Mouse (Mus musculus) heart, adult 8-10 months (tissue): ENCODE data around the gene Igf1r. TPM values are rescaled to one million over a fixed set of nuclear protein-coding genes. Genes with fewer than 3 reads are reported as not detected.

Source experiments
- DNase-seq: peaks from one replicate; pipeline ENCODE4 v3.0.0; 2022; ENCODE audit warnings: low spot score
- total RNA-seq, 4 experiments: library from RNA; stranded (reverse); gene quantifications; 2 replicates each; pipeline ENCODE4 v1.2.4; 2022

The Igf1r gene
- total RNA-seq, 4 experiments from 2014 or later: 10.3 to 17.3 (median 14.4) TPM

DNA sequence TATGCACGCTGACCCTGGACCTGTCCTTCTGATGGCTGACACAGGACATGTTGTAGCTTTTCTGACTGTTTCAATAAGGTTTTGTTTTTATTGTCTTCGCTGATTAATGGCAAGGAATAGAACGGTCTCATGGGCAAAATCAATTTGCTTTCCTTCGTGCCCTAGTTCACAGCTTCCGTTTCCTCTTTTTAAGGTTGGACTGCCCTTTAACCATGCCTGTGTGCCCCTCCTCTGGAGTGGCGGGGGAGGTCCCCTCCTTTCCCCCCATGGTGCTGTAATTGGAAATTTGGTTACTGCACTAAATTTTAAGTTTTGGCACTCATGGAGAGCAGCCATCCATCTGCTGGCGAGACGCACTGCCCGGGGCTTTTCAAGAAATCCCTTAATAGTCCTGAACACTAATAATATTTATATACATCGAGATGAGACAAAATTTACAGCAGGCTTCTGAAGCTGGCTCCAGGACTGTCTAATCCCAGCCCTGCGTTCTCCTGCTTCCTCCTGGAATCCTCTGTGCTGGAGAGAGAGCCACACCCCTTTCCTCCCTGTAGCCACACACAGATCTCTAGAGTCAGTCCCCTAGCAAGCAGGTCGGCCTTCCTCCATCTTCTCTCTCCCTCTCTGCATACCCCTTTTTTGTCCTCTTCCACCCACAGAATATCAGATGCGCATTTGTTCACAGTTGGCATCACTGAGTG is 207.6 kb downstream of the Igf1r start:
- DNase-seq: no peak

DNA sequence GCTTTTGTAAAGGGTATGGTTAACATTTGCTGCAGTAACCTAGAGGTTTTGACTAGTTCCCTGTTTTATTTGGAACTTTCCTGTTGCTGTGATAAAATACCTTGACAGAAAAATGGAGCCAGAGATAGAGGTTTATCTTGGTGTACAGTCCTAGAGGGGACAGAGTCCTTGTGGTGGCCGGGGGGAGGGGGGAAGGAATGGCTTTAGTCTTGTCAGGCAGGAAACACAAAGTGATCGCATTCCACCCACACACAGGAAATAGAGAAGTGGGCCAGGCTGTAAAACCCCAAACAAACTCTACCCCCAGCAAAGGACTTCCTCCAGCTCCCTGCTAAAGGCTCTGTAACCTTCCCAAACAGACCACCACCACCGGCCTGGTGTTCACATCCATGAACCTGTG is 211.4 kb downstream of the Igf1r start:
- no peak for DNase-seq

DNA sequence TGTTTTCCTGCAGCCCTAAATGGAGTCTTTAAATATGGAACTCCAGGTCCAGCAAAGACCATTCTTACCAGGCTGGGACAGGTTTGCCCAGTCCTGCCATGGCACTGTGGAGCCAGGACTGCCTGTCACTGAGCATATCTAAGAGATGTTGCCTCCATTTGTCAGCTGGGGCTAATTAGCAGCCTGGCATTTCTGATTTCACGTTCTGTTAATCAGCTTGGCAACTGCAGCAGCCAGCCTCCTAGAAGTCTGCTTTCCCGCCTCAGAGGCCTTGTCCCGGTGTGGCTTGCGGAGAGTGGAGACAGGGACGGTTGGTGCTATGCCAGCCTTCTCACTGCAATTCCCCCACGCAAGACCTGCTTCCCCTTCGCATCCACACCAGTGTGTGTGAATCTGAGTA is 220.1 kb downstream of the Igf1r start:
- no peak for DNase-seq

DNA sequence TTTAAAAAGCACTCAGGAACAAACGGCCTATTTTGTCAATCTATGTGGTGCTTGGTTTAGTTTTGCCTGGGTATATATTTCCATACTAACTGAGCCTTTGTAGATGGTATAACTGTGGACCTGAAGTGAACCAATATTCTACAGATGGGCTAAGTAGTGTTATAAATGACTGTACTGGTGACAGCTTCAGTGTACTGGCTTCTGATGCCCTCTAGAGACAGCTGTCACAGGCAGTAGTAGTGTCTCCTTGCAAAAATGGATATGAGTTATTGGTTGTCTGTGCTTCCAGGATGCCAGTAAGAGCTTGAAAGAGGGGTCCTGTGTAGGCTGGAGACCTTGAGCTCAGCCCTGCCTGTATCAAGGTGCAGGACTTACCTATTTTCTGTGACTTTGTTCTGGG is 227.0 kb downstream of the Igf1r start:
- DNase-seq: no peak

DNA sequence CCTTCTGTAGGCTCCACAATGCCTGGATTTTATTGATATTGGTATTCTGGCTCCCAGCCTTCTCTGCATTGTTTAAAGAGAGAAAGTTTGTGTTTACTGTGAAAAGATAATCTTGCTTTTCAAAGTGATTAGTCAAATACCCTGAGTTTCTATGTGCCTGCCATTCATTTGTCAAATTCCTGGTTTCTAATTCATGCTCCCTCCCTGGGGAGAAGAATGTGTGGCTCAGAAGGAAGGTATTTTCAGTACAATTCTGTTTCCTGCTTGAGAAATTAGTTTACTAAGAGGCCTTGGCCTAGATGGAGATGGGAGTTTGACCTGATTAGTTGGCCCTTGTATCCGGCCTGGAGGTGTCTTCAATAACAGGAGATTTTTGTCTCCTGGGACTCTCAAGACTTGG is 228.5 kb downstream of the Igf1r start:
- DNase-seq: no peak

- DNase-seq: no peak
Observed at GRCm38 (mm10) chr7:68182025-68182424, 229.4 kb downstream of the Igf1r start.

DNA sequence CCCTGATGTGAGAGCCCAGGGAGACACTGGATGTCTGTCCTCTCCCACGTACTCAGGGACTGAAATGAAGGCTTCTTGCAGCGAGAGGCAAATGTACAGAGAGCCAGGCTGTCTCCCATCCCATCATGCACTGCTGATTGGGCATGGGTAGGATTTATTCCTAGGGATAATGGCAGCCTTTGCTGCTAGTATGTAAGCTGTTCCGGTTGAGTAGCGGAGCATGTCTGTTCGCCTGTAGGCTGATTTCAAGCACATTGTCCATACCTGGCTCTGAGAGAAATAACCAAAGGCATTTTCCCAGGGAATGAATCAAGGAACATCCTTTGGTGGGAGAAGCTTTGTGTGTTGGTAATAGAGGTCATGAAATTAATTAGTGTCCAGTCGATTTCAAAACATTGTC is 230.1 kb downstream of the Igf1r start:
- no peak for DNase-seq

DNA sequence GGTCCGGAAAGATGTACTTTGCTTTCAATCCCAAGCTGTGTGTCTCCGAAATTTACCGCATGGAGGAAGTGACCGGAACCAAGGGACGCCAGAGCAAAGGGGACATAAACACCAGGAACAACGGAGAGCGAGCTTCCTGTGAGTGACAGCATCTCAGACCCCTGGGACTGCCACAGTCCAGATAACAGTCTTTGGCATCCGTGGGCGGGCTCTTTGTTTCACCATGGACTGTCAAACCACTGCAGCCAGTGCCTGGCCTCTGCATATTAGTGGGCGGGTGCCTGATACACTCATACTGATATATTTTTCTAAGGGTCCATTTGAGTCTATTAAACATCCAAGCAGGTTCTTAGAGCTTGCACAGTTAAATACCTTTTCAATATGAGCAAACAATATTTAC is 230.8 kb downstream of the Igf1r start:
- DNase-seq: no peak

DNA sequence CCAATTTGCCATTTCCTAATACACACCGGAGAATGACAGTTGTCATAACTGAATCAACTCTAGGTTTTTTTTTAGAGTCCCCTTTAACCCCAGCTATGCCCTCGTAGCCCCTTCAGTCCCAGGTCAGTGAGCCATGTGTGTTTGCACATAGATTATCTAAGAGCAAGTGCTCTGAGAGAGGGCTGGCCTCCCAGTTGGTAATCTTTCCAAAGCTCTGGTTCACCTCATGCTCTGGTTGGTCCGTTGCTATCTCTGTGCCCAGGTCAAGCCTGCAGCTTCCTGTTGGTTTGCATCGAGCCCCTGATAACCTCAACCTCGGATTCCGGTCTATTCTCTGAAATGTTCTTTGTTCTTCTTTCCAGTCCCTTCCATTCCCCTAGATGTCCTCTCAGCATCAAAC is 236.6 kb downstream of the Igf1r start:
- DNase-seq: no peak

DNA sequence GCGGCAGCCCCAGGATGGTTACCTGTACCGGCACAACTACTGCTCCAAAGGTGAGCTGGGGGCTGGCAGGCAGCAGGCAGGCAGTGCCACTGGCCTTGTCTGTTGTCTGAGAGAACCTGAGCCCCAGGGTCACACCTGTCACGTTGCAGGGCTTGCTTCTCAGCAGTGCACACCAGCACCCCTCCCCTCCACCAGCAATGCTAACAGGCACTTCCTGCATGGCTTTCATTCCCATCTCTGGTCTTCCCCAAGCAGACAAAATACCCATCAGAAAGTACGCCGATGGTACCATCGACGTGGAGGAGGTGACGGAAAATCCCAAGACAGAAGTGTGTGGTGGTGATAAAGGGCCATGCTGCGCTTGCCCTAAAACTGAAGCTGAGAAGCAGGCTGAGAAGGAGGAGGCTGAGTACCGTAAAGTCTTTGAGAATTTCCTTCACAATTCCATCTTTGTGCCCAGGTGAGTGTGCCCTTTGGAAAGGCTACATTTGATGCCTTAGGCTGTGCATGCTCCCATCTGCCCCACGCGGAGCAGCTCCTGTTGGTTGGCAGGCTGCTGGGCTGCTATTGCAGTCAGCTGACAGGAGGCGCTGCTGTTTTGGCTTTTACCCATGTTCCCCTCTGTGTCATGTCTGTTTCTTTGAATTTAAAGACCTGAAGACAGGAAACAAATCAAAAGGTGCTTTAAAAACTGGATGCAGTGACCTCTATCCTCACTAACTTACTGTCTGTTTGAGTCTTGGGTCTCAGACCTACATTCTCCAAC is 237.2 kb downstream of the Igf1r start:
- no peak for DNase-seq

- no peak for DNase-seq
Observed at GRCm38 (mm10) chr7:68193958-68194695, 241.5 kb downstream of the Igf1r start.

GRCm38 (mm10) chr7:68199609-68200008 is 247.0 kb downstream of the Igf1r start:
- no peak for DNase-seq

- no peak for DNase-seq
Observed at GRCm38 (mm10) chr7:68205776-68206427, 253.3 kb downstream of the Igf1r start.

DNA sequence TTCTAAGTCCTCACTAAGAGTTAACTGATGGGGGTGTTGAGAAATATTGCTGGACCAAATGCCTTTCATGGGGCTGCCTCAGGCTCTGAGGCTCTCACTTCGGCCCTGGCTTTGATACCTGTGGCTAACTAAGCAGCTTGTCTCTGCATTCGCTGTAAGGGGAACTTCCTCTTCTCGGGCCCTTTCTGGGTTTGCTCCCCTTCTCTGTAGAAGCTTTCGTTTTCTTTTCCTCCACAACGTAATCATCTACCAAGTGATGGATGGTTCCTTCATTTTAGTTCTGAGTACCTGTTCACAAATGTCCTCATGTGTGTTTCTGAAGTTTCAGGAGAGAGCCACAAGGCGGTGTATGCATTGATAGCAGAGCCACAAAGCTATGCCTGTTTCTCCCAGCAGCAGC is 256.4 kb downstream of the Igf1r start:
- no peak for DNase-seq

DNA sequence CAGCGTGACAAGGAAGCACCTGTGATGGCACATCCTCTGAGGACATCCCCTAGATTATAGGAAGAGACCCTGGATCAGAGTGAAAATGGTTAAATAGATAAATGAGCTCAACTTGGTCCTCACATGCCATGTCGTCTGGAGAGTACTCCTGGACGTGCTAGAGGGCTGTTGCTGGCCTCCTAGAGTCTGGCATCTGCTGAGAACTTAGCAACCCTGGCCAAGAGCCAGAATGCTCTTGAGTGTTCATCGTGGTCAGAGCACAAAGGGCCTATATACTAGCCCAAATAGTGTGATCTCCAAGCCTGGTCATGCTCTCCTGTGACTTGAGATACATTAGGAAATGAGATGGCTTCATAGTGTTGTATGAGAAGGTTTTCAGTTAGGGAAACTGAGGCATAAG is 257.8 kb downstream of the Igf1r start:
- DNase-seq: no peak

- no peak for DNase-seq
Observed at GRCm38 (mm10) chr7:68211883-68212282, 259.3 kb downstream of the Igf1r start.

GRCm38 (mm10) chr7:68213842-68214241 is 261.2 kb downstream of the Igf1r start:
- DNase-seq: no peak

GRCm38 (mm10) chr7:68215522-68216070 is 263.0 kb downstream of the Igf1r start:
- DNase-seq: peak; percentile 42

DNA sequence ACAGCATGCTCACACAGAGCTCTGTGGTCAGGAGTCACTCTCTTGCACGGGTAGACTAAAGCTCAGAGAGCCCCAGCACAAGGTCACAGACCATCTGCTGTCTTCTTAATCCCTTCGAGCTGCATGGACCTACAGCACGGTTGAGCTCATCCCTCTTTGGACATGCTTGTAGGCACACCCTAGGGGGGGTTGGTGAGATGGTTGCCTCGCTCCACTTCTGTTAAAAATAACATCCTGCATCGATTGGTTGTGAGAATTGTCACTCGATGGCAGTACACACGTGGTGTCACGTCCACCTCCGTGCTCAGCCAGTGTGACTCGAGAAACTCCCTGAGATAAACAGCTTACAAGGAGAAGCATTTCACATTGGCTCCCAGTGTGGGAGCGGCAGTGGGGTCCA is 266.3 kb downstream of the Igf1r start:
- DNase-seq: no peak

DNA sequence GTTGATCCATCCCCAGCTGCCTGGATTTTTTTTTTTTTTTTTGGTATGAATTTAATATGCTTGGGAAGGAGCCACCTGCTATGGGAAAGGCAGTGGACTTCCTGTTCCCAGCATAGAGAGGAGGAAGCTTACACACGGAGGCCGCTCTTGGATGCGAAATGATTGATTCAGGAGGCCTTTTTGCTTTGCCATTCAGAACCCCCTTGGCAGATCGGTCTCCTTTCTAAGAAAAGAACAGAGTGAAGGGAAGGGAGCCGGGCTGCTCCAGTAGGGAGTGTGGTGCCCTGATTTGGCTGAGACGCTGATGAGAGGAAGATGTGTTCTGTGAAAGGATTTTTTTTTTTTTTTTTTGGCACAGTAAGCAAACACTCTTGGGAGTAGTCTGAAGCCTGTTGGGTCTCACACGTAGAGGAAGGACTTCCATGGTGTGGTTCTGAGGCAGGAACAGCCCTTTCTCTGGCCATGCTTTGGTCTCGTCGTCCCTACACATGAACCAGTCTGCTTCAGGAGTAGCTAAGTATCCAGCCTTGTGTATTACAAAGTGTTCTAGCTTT is 269.1 kb downstream of the Igf1r start:
- DNase-seq: peak; percentile 38

GRCm38 (mm10) chr7:68223356-68223808 is 270.8 kb downstream of the Igf1r start:
- peak; percentile 30 for DNase-seq
